Mouse (Mus musculus) bone marrow macrophage, adult 2 months (primary cell): ENCODE measurements around the gene Rasgef1b.

ENCODE experiments used
- CTCF ChIP-seq: IDR thresholded peaks from 2 replicates; pipeline ENCODE4 v1.5.1; 2012; ENCODE audit warnings: low read depth, mild to moderate bottlenecking, low read length, moderate library complexity
- POLR2A ChIP-seq: IDR thresholded peaks from 2 replicates; pipeline ENCODE4 v1.6.1; 2012; ENCODE audit warnings: mild to moderate bottlenecking, low read depth, low read length, borderline replicate concordance

DNA sequence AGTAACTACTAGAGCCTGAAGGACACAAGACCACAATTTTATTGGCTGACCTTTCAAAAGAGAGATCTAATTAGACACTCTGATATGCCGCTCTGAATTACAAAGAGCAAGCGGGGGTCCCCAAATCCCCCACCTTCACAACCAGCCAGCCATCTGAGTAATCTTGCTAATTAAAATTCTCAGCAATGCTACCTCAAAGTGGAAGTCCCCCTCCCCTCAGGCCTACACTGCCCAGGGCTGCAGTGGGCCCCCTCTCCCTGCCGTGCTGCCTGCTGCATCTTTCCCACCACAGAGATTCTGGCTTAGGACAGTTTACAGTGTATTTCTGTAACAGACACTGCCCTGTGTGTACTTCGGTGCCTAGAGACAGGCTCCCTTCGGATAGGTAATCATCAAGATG, 30.0 kb upstream of the Rasgef1b start:
- TF ChIP-seq CTCF (no peak), POLR2A (no peak)
